Mouse (Mus musculus) forebrain, embryonic 13.5 days (tissue): ENCODE measurements around the gene Hsf3. TPM values are rescaled to one million over a fixed set of nuclear protein-coding genes. Genes with fewer than 3 reads are reported as not detected.
"Not testable (repeated sequence)": the region's sequence is repeated elsewhere in the genome, so short reads cannot be mapped to it uniquely, and the experiment has no call there.

ENCODE experiments used
- ATAC-seq: fragments of 200-750 bp; cut with Nextera tagmentation; 2 replicates; pipeline ENCODE4 v1.8.0; 2017
- H3K27ac ChIP-seq: fragments of 300-500 bp; sonication (generic); 2 replicates; pipeline ENCODE4 v1.5.1; 2015; ENCODE audit warnings: inconsistent platforms, mild to moderate bottlenecking, moderate library complexity
- H3K27me3 ChIP-seq: fragments of 300-500 bp; sonication (generic); 2 replicates; pipeline ENCODE4 v1.6.1; 2015; ENCODE audit warnings: mild to moderate bottlenecking, inconsistent platforms
- H3K36me3 ChIP-seq: fragments of 300-500 bp; sonication (generic); 2 replicates; pipeline ENCODE4 v1.6.1; 2015; ENCODE audit warnings: mild to moderate bottlenecking, inconsistent platforms; ENCODE audit not compliant: poor library complexity, severe bottlenecking
- H3K4me1 ChIP-seq: fragments of 300-500 bp; sonication (generic); 2 replicates; pipeline ENCODE4 v1.6.1; 2015; ENCODE audit warnings: inconsistent platforms
- H3K4me2 ChIP-seq: fragments of 300-500 bp; sonication (generic); 2 replicates; pipeline ENCODE4 v1.6.1; 2015; ENCODE audit warnings: inconsistent platforms, mild to moderate bottlenecking, moderate library complexity
- H3K4me3 ChIP-seq: fragments of 300-500 bp; sonication (generic); 2 replicates; pipeline ENCODE4 v1.5.1; 2015; ENCODE audit warnings: mild to moderate bottlenecking, inconsistent platforms
- H3K9ac ChIP-seq: fragments of 300-500 bp; sonication (generic); 2 replicates; pipeline ENCODE4 v1.6.1; 2015; ENCODE audit warnings: mild to moderate bottlenecking, inconsistent platforms
- H3K9me3 ChIP-seq: fragments of 300-500 bp; sonication (generic); replicated peaks from 2 replicates; pipeline ENCODE4 v1.6.1; 2016; ENCODE audit warnings: inconsistent platforms
- WGBS: fragments of 180-500 bp; shearing (Covaris S2); methylation state at CpG from one replicate; pipeline ENCODE4 v1.1.7; 2015; 5-methylcytosine and 5-hydroxymethylcytosine counted together
- polyA plus RNA-seq: library from polyadenylated mRNA; unstranded; fragments of >200 nt; fragmentation: Nextera tagmentation; extraction: Ambion mirVana; gene quantifications from 2 replicates; pipeline ENCODE4 v1.2.1, GENCODE M21; 2015

Hsf3 gene
- 0.14 TPM in 1 of 2 replicates, not detected in the other for polyA plus RNA-seq

DNA sequence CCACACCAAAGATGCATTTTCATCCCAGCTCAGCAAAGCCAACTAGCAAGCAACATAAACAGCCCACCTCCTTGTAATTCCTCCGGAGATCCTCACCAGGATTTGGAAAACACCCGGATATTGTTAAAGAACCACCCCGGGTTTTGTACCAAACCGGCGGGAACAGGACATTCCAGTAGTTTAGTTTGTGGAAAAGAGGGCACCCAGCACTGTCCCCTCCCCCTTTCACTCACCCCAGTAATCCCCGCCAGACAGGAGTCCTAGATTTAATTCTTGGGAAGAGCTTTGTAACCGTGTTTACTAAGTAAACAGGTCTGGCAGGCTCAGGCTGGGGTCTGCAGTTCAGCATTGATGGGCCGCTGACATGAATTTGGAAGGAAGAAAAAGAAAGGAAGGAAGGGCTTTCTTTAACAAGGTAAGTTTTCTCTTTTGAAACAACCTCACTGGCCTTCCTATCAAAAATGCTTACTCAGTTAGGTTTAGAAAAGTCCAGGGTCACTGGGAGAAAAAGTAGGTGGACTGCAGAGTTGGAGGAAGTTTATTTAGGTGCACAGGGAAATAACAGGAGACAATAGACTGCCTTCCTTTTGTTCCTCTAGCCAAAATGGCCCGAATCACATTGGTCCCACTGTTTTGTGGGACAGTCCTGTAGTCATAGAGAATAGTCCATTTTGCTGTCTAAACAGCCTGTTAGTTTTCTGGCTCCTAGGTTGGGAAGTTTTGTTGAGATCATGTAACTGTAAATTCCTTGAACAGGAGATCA lies at the start of gene Hsf3:
TSS of gene Hsf3 (minus strand) at position 94 of the 763 bp plus-strand sequence.
- 18% methylated on average over 9 of the region's 9 CpGs for WGBS
- Histone ChIP-seq H3K4me2 (peak within 1 kb of the TSS; percentile 22), H3K4me3 (0 out of 2 replicates have a peak within 1 kb of the TSS, but pooled peaks have one; percentile 10), H3K9me3 (no peaks in the 10 kb centered on the region), H3K36me3 (no peaks in the 10 kb centered on the region), H3K4me1 (no peaks in the 10 kb centered on the region), H3K9ac (no peak within 1 kb of the TSS), H3K27ac (no peak within 1 kb of the TSS), H3K27me3 (no peaks in the 10 kb centered on the region)
- no peak for ATAC-seq

GRCm38 (mm10) chrX:96501580-96501979 lies 45.5 kb upstream of the Hsf3 start:
- no peaks in the 10 kb centered on the region for H3K4me1 ChIP-seq
- no peak overlapping the region for H3K4me3 ChIP-seq
- no peaks in the 10 kb centered on the region for H3K36me3 ChIP-seq
- no peak overlapping the region for H3K4me2 ChIP-seq
- no peak for ATAC-seq
- H3K27me3 ChIP-seq, result no peaks in the 10 kb centered on the region
- no peak overlapping the region for H3K9ac ChIP-seq
- H3K27ac ChIP-seq, result no peak overlapping the region
- WGBS, result 48% methylated on average over 1 of the region's 1 CpGs
- H3K9me3 ChIP-seq, result no peaks in the 10 kb centered on the region

DNA sequence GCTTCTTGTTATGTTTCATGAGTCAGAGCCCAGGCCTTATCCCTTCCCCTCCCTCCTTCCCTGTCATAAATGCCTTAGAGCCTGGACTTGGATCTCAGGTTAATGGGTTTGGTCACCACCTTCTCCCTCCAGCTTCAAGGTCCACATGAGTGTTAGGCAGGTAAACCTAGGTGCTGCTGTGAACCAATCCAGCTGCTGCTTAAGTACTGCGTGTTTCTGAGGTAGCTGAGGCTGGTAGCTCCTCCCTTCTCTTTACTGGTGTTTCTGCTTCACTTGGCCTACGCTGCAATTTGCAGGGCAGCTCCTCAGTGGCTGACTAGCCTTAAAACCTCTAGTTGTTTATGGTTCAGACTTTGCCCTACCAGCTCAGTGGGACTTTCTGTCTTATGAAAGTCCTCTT lies 945 bp downstream of the Hsf3 start, which contains the start of gene Heph:
TSS of gene Heph (plus strand) at position 211 of the 400 bp plus-strand sequence.
- H3K36me3 ChIP-seq, result no peaks in the 10 kb centered on the region
- ATAC-seq, result no peak
- H3K4me3 ChIP-seq, result 0 out of 2 replicates have a peak within 1 kb of the TSS, but pooled peaks have one; percentile 10
- no peaks in the 10 kb centered on the region for H3K27me3 ChIP-seq
- 48% methylated on average over 2 of the region's 2 CpGs for WGBS
- H3K9me3 ChIP-seq, result no peaks in the 10 kb centered on the region
- H3K27ac ChIP-seq, result no peak within 1 kb of the TSS
- H3K9ac ChIP-seq, result no peak within 1 kb of the TSS
- peak within 1 kb of the TSS; percentile 22; the same call in 1 of the 2 replicates for H3K4me2 ChIP-seq
- H3K4me1 ChIP-seq, result no peaks in the 10 kb centered on the region

- H3K36me3 ChIP-seq, result no peaks in the 10 kb centered on the region
- H3K9me3 ChIP-seq, result no peaks in the 10 kb centered on the region
- no peak overlapping the region for H3K9ac ChIP-seq
- no peak overlapping the region for H3K4me2 ChIP-seq
- no peaks in the 10 kb centered on the region for H3K4me1 ChIP-seq
- H3K4me3 ChIP-seq, result no peak overlapping the region
- H3K27ac ChIP-seq, result no peak overlapping the region
- no peaks in the 10 kb centered on the region for H3K27me3 ChIP-seq
- no peak for ATAC-seq
Measured at GRCm38 (mm10) chrX:96419383-96419782, 36.7 kb downstream of the Hsf3 start.

DNA sequence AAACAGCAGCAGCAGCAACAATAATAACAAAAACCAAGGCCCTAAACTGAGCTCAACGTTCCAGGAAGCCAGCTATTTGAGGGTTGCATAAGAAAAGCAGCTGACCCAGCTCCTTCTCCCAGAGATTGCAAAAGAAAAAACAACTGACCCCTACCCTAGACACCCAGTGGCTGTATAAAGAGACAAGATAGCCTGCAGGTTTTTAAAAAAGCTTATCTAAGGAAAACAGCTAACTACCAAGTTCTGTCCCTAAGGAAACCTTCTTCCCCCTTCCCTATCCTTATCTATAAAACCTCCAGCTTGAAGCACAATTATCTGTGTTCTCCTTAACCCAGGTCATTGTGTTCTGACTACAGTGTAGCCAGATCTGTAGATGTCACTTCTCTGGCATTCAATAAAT lies 38.4 kb downstream of the Hsf3 start:
- Histone ChIP-seq H3K27me3 (no peaks in the 10 kb centered on the region), H3K27ac (no peak overlapping the region), H3K4me1 (no peaks in the 10 kb centered on the region), H3K4me3 (no peak overlapping the region), H3K4me2 (no peak overlapping the region), H3K36me3 (no peaks in the 10 kb centered on the region), H3K9ac (no peak overlapping the region), H3K9me3 (no peaks in the 10 kb centered on the region)
- WGBS, result 60% methylated on average over 1 of the region's 1 CpGs
- ATAC-seq, result no peak

DNA sequence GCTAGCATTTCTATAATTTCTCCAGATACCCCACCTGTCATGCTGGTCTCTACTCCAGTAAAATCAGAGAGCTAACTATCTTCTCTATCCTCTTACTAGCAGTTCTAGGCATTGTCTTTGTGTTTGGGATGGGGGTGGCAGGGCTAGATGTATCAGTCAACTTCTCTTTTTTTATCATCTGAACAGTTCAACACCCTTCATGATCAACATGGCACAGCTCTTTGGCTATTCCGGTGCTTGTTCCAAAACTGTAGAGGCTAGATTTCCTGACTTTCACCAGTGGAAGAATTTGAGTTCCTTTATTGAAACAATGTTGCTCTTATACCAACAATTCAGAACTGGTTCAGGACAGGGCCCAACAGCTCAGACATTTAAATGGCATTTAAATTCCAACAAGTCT lies 39.1 kb downstream of the Hsf3 start:
- ATAC-seq, result no peak
- 97% methylated on average over 1 of the region's 1 CpGs for WGBS

DNA sequence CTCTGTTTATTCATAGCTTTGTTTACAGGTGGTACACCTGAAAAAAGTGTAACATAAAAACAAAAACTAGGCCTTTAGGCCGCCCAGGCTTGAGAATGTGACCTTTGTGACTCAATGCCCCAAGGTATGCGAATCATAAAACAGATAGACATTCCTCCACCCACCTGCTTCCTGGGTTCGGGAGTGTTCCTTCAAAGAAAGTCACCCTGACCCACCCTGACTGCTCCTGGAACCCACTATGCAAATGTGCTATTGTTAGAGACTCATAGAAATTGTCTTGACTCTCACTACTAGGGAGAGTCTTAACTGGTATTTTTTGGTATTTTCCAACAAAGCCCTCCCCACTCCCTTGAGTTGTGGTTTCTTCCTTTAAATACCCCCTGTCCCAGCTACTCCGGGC lies 40.7 kb downstream of the Hsf3 start:
- not testable (repeated sequence) for H3K9me3 ChIP-seq, H3K4me1 ChIP-seq, H3K4me3 ChIP-seq, H3K36me3 ChIP-seq, H3K27ac ChIP-seq, H3K4me2 ChIP-seq, ATAC-seq, H3K27me3 ChIP-seq, H3K9ac ChIP-seq
- 78% methylated on average over 4 of the region's 4 CpGs for WGBS

More for the DNA sequence above, 39.1 kb downstream of the Hsf3 start:
- Histone ChIP-seq H3K27me3 (no peaks in the 10 kb centered on the region), H3K36me3 (no peaks in the 10 kb centered on the region), H3K9ac (no peak overlapping the region), H3K4me3 (no peak overlapping the region), H3K4me1 (no peaks in the 10 kb centered on the region), H3K27ac (no peak overlapping the region), H3K9me3 (no peaks in the 10 kb centered on the region), H3K4me2 (no peak overlapping the region)

- 87% methylated on average over 2 of the region's 2 CpGs for WGBS
- Histone ChIP-seq H3K27ac (no peak overlapping the region), H3K36me3 (no peaks in the 10 kb centered on the region), H3K4me3 (no peak overlapping the region), H3K4me2 (no peak overlapping the region), H3K4me1 (no peaks in the 10 kb centered on the region), H3K9me3 (no peaks in the 10 kb centered on the region), H3K9ac (no peak overlapping the region), H3K27me3 (no peaks in the 10 kb centered on the region)
- ATAC-seq, result no peak
Measured at GRCm38 (mm10) chrX:96339108-96339507, 117.0 kb downstream of the Hsf3 start.

DNA sequence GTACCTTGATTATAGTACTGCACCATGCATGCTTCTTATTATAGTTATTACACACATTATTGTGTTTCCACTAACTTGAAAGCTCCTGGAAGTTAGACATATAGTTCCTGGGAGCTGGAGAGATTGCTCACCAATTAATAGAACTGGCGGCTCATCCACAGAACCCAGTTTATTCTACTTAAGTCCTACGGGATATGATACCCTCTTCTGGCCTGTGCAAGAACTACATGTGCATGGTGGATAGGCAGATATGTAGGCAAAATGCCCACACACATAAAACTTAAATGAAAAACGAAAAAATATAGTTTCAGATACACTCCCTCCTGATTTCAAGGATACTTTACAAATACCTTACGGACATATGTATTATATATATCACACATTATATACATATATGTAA lies 126.3 kb downstream of the Hsf3 start:
- H3K36me3 ChIP-seq, result no peaks in the 10 kb centered on the region
- 51% methylated on average over 4 of the region's 4 CpGs for WGBS

DNA sequence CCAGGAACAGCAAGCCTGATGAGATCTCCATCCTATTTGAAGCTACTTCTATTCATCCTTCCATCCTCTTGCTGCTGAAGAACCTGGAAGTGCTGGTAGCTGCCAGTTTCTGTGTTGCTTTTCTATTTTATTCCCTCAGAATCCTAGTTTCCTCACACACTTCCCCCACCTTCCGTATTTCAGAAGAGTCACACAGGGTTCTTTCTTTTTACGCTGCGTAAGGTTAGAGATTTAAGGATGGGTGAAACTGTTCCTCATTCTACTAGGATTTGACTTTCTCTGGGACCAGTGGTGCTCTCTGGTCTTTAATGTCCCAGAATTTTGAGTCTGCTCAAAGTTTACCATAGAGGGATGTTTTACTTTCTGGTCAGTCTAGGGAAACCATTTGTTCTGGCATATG lies 162.8 kb downstream of the Hsf3 start, which contains the start of gene Vsig4:
TSS of gene Vsig4 (minus strand) at position 101 of the 400 bp plus-strand sequence.
- Histone ChIP-seq H3K27ac (no peak within 1 kb of the TSS), H3K9me3 (no peaks in the 10 kb centered on the region), H3K27me3 (no peaks in the 10 kb centered on the region), H3K36me3 (no peaks in the 10 kb centered on the region), H3K4me1 (no peaks in the 10 kb centered on the region), H3K9ac (no peak within 1 kb of the TSS), H3K4me2 (no peak within 1 kb of the TSS), H3K4me3 (no peak within 1 kb of the TSS)
- WGBS, result 91% methylated on average over 3 of the region's 3 CpGs
- ATAC-seq, result no peak

More for the DNA sequence above, 126.3 kb downstream of the Hsf3 start:
- no peak overlapping the region for H3K4me3 ChIP-seq
- no peak overlapping the region for H3K9ac ChIP-seq
- no peaks in the 10 kb centered on the region for H3K4me1 ChIP-seq
- H3K9me3 ChIP-seq, result no peaks in the 10 kb centered on the region
- H3K27ac ChIP-seq, result no peak overlapping the region
- H3K4me2 ChIP-seq, result no peak overlapping the region
- ATAC-seq, result no peak
- H3K27me3 ChIP-seq, result no peaks in the 10 kb centered on the region

- Histone ChIP-seq H3K4me2 (no peak overlapping the region), H3K4me1 (no peaks in the 10 kb centered on the region), H3K9ac (no peak overlapping the region), H3K9me3 (no peaks in the 10 kb centered on the region), H3K27me3 (no peaks in the 10 kb centered on the region), H3K4me3 (no peak overlapping the region), H3K36me3 (no peaks in the 10 kb centered on the region), H3K27ac (no peak overlapping the region)
- ATAC-seq, result no peak
Measured at GRCm38 (mm10) chrX:96256509-96256908, 199.6 kb downstream of the Hsf3 start.
